In genomic region chr2:60856097-60856496, GRCm38 (mm10) we compare ENCODE assay signal across 15 mouse cellular contexts.
"Had no signal": no experiment of that assay in that cellular context is flagged by ENCODE, and none has a peak within 500 bp of the region (broad histone marks: within the 10 kb centered on the region; RNA-seq: fewer than 3 reads in every experiment).

No protein-coding gene starts in this region.

- H3K4me2 ChIP-seq: kidney, embryonic 15.5 days; liver, embryonic 13.5 days; midbrain, embryonic 12.5 days; neural tube, embryonic 13.5 days had no signal

- H3K36me3 ChIP-seq: midbrain, embryonic 12.5 days; neural tube, embryonic 13.5 days had no signal

- H3K27me3 ChIP-seq: kidney, embryonic 15.5 days; liver, embryonic 13.5 days; neural tube, embryonic 13.5 days had no signal

- H3K4me1 ChIP-seq: midbrain, embryonic 12.5 days had no signal

- ATAC-seq: liver, postnatal 0 days; midbrain, embryonic 16.5 days had no signal

- H3K9ac ChIP-seq: kidney, embryonic 15.5 days; liver, embryonic 13.5 days; liver, postnatal 0 days; midbrain, embryonic 12.5 days; neural tube, embryonic 13.5 days had no signal

- H3K9me3 ChIP-seq: kidney, embryonic 15.5 days; liver, embryonic 13.5 days; midbrain, embryonic 12.5 days; neural tube, embryonic 13.5 days had no signal

- DNase-seq: kidney, adult 18-20 months; kidney, postnatal 25 days; liver; liver, embryonic 13.5 days; liver, postnatal 0 days; lung, postnatal 10 days; retina, postnatal 1 day; right cerebral cortex, postnatal 4 days; spleen, adult 18-20 months; thymus, postnatal 36 days had no signal

- H3K27ac ChIP-seq: left cerebral cortex, adult 2 months; liver, embryonic 13.5 days; midbrain, embryonic 12.5 days; neural tube, embryonic 13.5 days had no signal

- H3K4me3 ChIP-seq: kidney, embryonic 15.5 days; left cerebral cortex, adult 2 months; liver, embryonic 13.5 days; midbrain, embryonic 12.5 days; neural tube, embryonic 13.5 days had no signal
